Mouse (Mus musculus) MEL (cell line): ENCODE results near the gene Maml2. TPM values are rescaled to one million over a fixed set of nuclear protein-coding genes. Genes with fewer than 3 reads are reported as not detected.

ENCODE experiments used
- DNase-seq: peaks from one replicate; pipeline ENCODE4 v3.0.0; 2011; ENCODE audit warnings: low read depth, low spot score
- H3K27ac ChIP-seq: 2 replicates; pipeline ENCODE4 v1.5.1; 2012; ENCODE audit warnings: low read depth, mild to moderate bottlenecking, control low read depth, low read length, moderate library complexity; ENCODE audit not compliant: control insufficient read depth
- H3K27me3 ChIP-seq, 2 experiments: fragments of 150-350 bp in 1 of 2; sonication (generic) in 1 of 2; 2 replicates each; pipeline ENCODE4 v1.6.1; 2012; ENCODE audit warnings: low read length in 2 of 2, mild to moderate bottlenecking in 2 of 2, improper control_type of control experiment in 1 of 2, moderate library complexity in 1 of 2; ENCODE audit not compliant: insufficient read depth in 2 of 2, control insufficient read depth in 1 of 2
- H3K36me3 ChIP-seq, 2 experiments: 2 replicates each; pipeline ENCODE4 v1.6.1; 2012 to 2014; ENCODE audit warnings: low read length in 2 of 2, improper control_type of control experiment in 1 of 2, inconsistent platforms in 1 of 2, mild to moderate bottlenecking in 1 of 2; ENCODE audit not compliant: insufficient read depth in 2 of 2, control insufficient read depth in 1 of 2
- H3K4me1 ChIP-seq, 2 experiments: fragments of 150-350 bp in 1 of 2; sonication (generic) in 1 of 2; 2 replicates each; pipeline ENCODE4 v1.6.1; 2012; ENCODE audit warnings: low read length in 2 of 2, improper control_type of control experiment in 1 of 2, mild to moderate bottlenecking in 1 of 2; ENCODE audit not compliant: insufficient read depth in 2 of 2, control insufficient read depth in 1 of 2
- H3K4me3 ChIP-seq, 2 experiments: fragments of 150-350 bp in 1 of 2; sonication (generic) in 1 of 2; 2 replicates each; pipeline ENCODE4 v1.5.1; 2012; ENCODE audit warnings: low read depth in 2 of 2, low read length in 2 of 2, mild to moderate bottlenecking in 2 of 2, moderate library complexity in 2 of 2, control low read depth in 1 of 2, improper control_type of control experiment in 1 of 2; ENCODE audit not compliant: control insufficient read depth in 1 of 2, insufficient read depth in 1 of 2
- H3K79me2 ChIP-seq: 2 replicates; pipeline ENCODE4 v1.6.1; 2012; ENCODE audit warnings: mild to moderate bottlenecking, low read length, moderate library complexity; ENCODE audit not compliant: control insufficient read depth, poor library complexity, insufficient read depth
- H3K9ac ChIP-seq: 2 replicates; pipeline ENCODE4 v1.6.1; 2012; ENCODE audit warnings: low read depth, mild to moderate bottlenecking, control low read depth, low read length, moderate library complexity; ENCODE audit not compliant: control insufficient read depth, poor library complexity, severe bottlenecking
- H3K9me3 ChIP-seq: fragments of 150-350 bp; sonication (generic); replicated peaks from 2 replicates; pipeline ENCODE4 v1.6.1; 2012; ENCODE audit warnings: mild to moderate bottlenecking, low read length, improper control_type of control experiment, moderate library complexity; ENCODE audit not compliant: insufficient read depth
- BHLHE40 ChIP-seq: IDR thresholded peaks from 2 replicates; pipeline ENCODE4 v1.6.1; 2012; ENCODE audit warnings: low read depth, mild to moderate bottlenecking, inconsistent platforms, low read length, improper control_type of control experiment, borderline replicate concordance
- CHD1 ChIP-seq: IDR thresholded peaks from 2 replicates; pipeline ENCODE4 v1.6.1; 2012; ENCODE audit warnings: low read depth, mild to moderate bottlenecking, inconsistent platforms, low read length, improper control_type of control experiment
- CHD2 ChIP-seq: IDR thresholded peaks from 2 replicates; pipeline ENCODE4 v1.6.1; 2011; ENCODE audit warnings: low read length, improper control_type of control experiment
- CTCF ChIP-seq, 3 experiments: IDR thresholded peaks in 2 of 3; conservative IDR thresholded peaks in 1 of 3; 2 replicates each; pipeline ENCODE4 v1.5.1; 2011 to 2012; ENCODE audit warnings: low read length in 3 of 3, low read depth in 2 of 3, mild to moderate bottlenecking in 2 of 3, improper control_type of control experiment in 1 of 3, inconsistent platforms in 1 of 3, mixed read lengths in 1 of 3, moderate library complexity in 1 of 3; ENCODE audit not compliant: control insufficient read depth in 1 of 3, insufficient read depth in 1 of 3, poor library complexity in 1 of 3, severe bottlenecking in 1 of 3
- ELF1 ChIP-seq: IDR thresholded peaks from 2 replicates; pipeline ENCODE4 v1.6.1; 2014; ENCODE audit warnings: low read depth, mild to moderate bottlenecking, inconsistent platforms, low read length, improper control_type of control experiment, moderate library complexity
- EP300 ChIP-seq, 2 experiments: IDR thresholded peaks; 2 replicates each; pipeline ENCODE4 v1.6.1; 2011; ENCODE audit warnings: improper control_type of control experiment in 2 of 2, low read length in 2 of 2, low read depth in 1 of 2, mild to moderate bottlenecking in 1 of 2
- GABPA ChIP-seq: IDR thresholded peaks from 2 replicates; pipeline ENCODE4 v1.6.1; 2012; ENCODE audit warnings: low read depth, mild to moderate bottlenecking, inconsistent platforms, low read length, improper control_type of control experiment, moderate library complexity
- KAT2A ChIP-seq: conservative IDR thresholded peaks from 2 replicates; pipeline ENCODE4 v1.6.1; 2012; ENCODE audit warnings: low read depth, low read length, improper control_type of control experiment, inconsistent platforms
- MXI1 ChIP-seq: IDR thresholded peaks from 2 replicates; pipeline ENCODE4 v1.6.1; 2011; ENCODE audit warnings: mild to moderate bottlenecking, low read depth, low read length, improper control_type of control experiment
- MYB ChIP-seq: IDR thresholded peaks from 2 replicates; pipeline ENCODE4 v1.6.1; 2011; ENCODE audit warnings: mild to moderate bottlenecking, low read depth, low read length, improper control_type of control experiment
- NRF1 ChIP-seq: IDR thresholded peaks from 2 replicates; pipeline ENCODE4 v1.6.1; 2014; ENCODE audit warnings: low read depth, mild to moderate bottlenecking, inconsistent platforms, low read length, improper control_type of control experiment, moderate library complexity; ENCODE audit not compliant: poor library complexity, insufficient read depth, severe bottlenecking
- POLR2A ChIP-seq, 2 experiments: IDR thresholded peaks; 2 replicates each; pipeline ENCODE4 v1.6.1; 2011 to 2012; ENCODE audit warnings: low read length in 2 of 2, mild to moderate bottlenecking in 2 of 2, control low read depth in 1 of 2, improper control_type of control experiment in 1 of 2, low read depth in 1 of 2, moderate library complexity in 1 of 2; ENCODE audit not compliant: control insufficient read depth in 1 of 2, insufficient read depth in 1 of 2, poor library complexity in 1 of 2
- POLR2AphosphoS2 ChIP-seq: IDR thresholded peaks from 2 replicates; pipeline ENCODE4 v1.6.1; 2011; ENCODE audit warnings: low read length, improper control_type of control experiment
- POLR2AphosphoS5 ChIP-seq: IDR thresholded peaks from 2 replicates; pipeline ENCODE4 v1.6.1; 2012; ENCODE audit warnings: low read depth, borderline replicate concordance, mild to moderate bottlenecking, inconsistent platforms, low read length, moderate library complexity, mixed read lengths
- RAD21 ChIP-seq: IDR thresholded peaks from 2 replicates; pipeline ENCODE4 v1.6.1; 2011; ENCODE audit warnings: mild to moderate bottlenecking, low read depth, low read length, improper control_type of control experiment
- RCOR1 ChIP-seq: IDR thresholded peaks from 2 replicates; pipeline ENCODE4 v1.6.1; 2012; ENCODE audit warnings: low read depth, mild to moderate bottlenecking, inconsistent platforms, low read length, improper control_type of control experiment
- SIN3A ChIP-seq: IDR thresholded peaks from 2 replicates; pipeline ENCODE4 v1.6.1; 2012; ENCODE audit warnings: low read length, improper control_type of control experiment, inconsistent platforms
- SMC3 ChIP-seq: IDR thresholded peaks from 2 replicates; pipeline ENCODE4 v1.6.1; 2011; ENCODE audit warnings: low read depth, low read length, improper control_type of control experiment
- TAL1 ChIP-seq: IDR thresholded peaks from 2 replicates; pipeline ENCODE4 v1.6.1; 2012; ENCODE audit warnings: mild to moderate bottlenecking, inconsistent platforms, low read length, moderate library complexity, mixed read lengths
- TCF12 ChIP-seq: IDR thresholded peaks from 2 replicates; pipeline ENCODE4 v1.6.1; 2014; ENCODE audit warnings: low read depth, mild to moderate bottlenecking, inconsistent platforms, low read length, improper control_type of control experiment, moderate library complexity
- UBTF ChIP-seq: IDR thresholded peaks from 2 replicates; pipeline ENCODE4 v1.6.1; 2012; ENCODE audit warnings: low read depth, mild to moderate bottlenecking, inconsistent platforms, low read length, improper control_type of control experiment, moderate library complexity, borderline replicate concordance; ENCODE audit not compliant: insufficient read depth
- USF2 ChIP-seq, 2 experiments: IDR thresholded peaks; 2 replicates each; pipeline ENCODE4 v1.6.1; 2011 to 2012; ENCODE audit warnings: improper control_type of control experiment in 2 of 2, low read length in 2 of 2, borderline replicate concordance in 1 of 2, inconsistent platforms in 1 of 2, low read depth in 1 of 2, mild to moderate bottlenecking in 1 of 2; ENCODE audit not compliant: insufficient read depth in 1 of 2
- ZKSCAN1 ChIP-seq: IDR thresholded peaks from 2 replicates; pipeline ENCODE4 v1.6.1; 2012; ENCODE audit warnings: low read depth, mild to moderate bottlenecking, inconsistent platforms, low read length, improper control_type of control experiment, moderate library complexity
- ZMIZ1 ChIP-seq: IDR thresholded peaks from 2 replicates; pipeline ENCODE4 v1.6.1; 2012; ENCODE audit warnings: low read depth, mild to moderate bottlenecking, inconsistent platforms, low read length, improper control_type of control experiment, moderate library complexity
- ZNF384 ChIP-seq: IDR thresholded peaks from 2 replicates; pipeline ENCODE4 v1.6.1; 2012; ENCODE audit warnings: low read depth, mild to moderate bottlenecking, inconsistent platforms, low read length, improper control_type of control experiment
- polyA plus RNA-seq, 2 experiments: library from polyadenylated mRNA; stranded (reverse) in 1 of 2; unstranded in 1 of 2; fragments of >175 nt in 1 of 2; fragments of >200 nt in 1 of 2; gene quantifications; 2 replicates each; pipeline versions ENCODE4 v1.2.1 to v1.2.4; 2012; ENCODE audit warnings: low replicate concordance in 2 of 2, low read depth in 1 of 2; ENCODE audit not compliant: insufficient read length in 2 of 2, insufficient read depth in 1 of 2, missing spikeins in 1 of 2
- total RNA-seq: library from RNA; depleted of rRNA; stranded (reverse); fragments of 300-350 nt; gene quantifications from 2 replicates; pipeline ENCODE4 v1.2.3, GENCODE M21; 2012

Maml2 gene
- total and polyA plus RNA-seq, 3 experiments = 0.08 to 0.47 TPM; not detected in 1

DNA sequence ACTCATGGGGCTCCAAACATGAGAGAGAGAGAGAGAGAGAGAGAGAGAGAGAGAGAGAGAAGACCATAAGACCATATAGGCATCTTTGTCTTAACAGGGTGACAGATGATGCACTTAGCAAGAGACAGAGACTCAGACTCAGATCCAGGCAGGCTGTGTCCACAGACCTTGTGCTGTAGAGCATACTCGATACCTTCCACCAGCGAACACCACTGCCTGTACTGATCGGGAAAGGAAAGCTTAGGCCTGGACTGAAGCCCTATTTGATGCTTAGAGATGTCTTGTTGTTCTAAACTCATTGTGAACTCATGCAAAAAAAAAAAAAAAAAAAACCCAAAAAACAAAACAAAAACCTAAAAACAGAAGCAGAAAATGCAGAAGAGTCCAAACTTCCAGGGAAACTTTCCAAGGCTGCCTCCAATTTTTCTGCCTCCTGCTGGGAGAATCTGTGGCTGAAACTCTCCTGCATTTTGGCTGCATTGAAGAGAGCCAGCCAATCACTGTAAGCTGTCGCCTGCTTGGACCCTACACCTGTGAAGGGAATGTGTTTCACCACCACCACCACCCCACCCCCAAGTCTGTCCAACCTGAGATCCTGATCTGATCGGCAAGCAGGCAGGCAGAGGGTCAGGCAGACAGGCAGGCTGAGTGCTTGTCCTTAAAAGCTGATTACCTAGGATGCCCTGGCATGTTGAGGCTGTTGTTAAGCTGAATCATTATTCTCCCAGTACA, 268.6 kb downstream of the Maml2 start:
- H3K4me1 ChIP-seq = no peaks in the 10 kb centered on the region
- no peak for TF ChIP-seq POLR2AphosphoS5
- no peak for TF ChIP-seq UBTF
- no peak for TF ChIP-seq ZKSCAN1
- no peak for TF ChIP-seq TAL1
- no peak for TF ChIP-seq USF2 (IDR thresholded peaks at IDR 0.05; ENCODE audit: borderline replicate concordance in 1 of 2, insufficient read depth in 1 of 2, low read depth in 1 of 2, low read length in 2 of 2)
- TF ChIP-seq MXI1 = no peak
- TF ChIP-seq SIN3A = no peak
- no peak for TF ChIP-seq ZNF384
- TF ChIP-seq BHLHE40 = no peak
- TF ChIP-seq CTCF (IDR thresholded peaks at IDR 0.05 in 2 of 3, conservative IDR thresholded peaks at IDR 0.05 in 1 of 3; ENCODE audit: control insufficient read depth in 1 of 3, insufficient read depth in 1 of 3, low read depth in 2 of 3, low read length in 3 of 3, poor library complexity in 1 of 3, severe bottlenecking in 1 of 3) = no peak
- no peak for TF ChIP-seq TCF12
- TF ChIP-seq POLR2A (IDR thresholded peaks at IDR 0.05; ENCODE audit: control insufficient read depth in 1 of 2, insufficient read depth in 1 of 2, low read depth in 1 of 2, low read length in 2 of 2, poor library complexity in 1 of 2) = no peak
- TF ChIP-seq CHD2 = no peak
- TF ChIP-seq MYB = no peak
- TF ChIP-seq, all 39 proteins: peak for 0
- no peaks in the 10 kb centered on the region; a peak in 1 of 4 replicates for H3K27me3 ChIP-seq
- no peaks in the 10 kb centered on the region for H3K9me3 ChIP-seq
- H3K4me3 ChIP-seq = no peak overlapping the region
- no peak overlapping the region for H3K27ac ChIP-seq
- no peak for DNase-seq
- H3K36me3 ChIP-seq = no peaks in the 10 kb centered on the region
- no peaks in the 10 kb centered on the region for H3K79me2 ChIP-seq
- no peak overlapping the region for H3K9ac ChIP-seq

GRCm38 (mm10) chr9:13569023-13569422, 271.3 kb downstream of the Maml2 start:
- Histone ChIP-seq H3K9me3 (no peaks in the 10 kb centered on the region), H3K36me3 (no peaks in the 10 kb centered on the region), H3K27ac (no peak overlapping the region), H3K27me3 (no peaks in the 10 kb centered on the region; a peak in 1 of 4 replicates), H3K79me2 (no peaks in the 10 kb centered on the region), H3K4me1 (no peaks in the 10 kb centered on the region), H3K9ac (no peak overlapping the region), H3K4me3 (no peak overlapping the region)
- DNase-seq = no peak
- no peak for TF ChIP-seq POLR2AphosphoS2
- no peak for TF ChIP-seq RAD21
- TF ChIP-seq BHLHE40 = no peak
- TF ChIP-seq CHD2 = no peak
- TF ChIP-seq KAT2A = no peak
- TF ChIP-seq RCOR1 = no peak
- no peak for TF ChIP-seq SMC3
- TF ChIP-seq GABPA = no peak
- no peak for TF ChIP-seq NRF1
- TF ChIP-seq ELF1 = no peak
- no peak for TF ChIP-seq MYB
- no peak for TF ChIP-seq CHD1
- no peak for TF ChIP-seq EP300 (IDR thresholded peaks at IDR 0.05; ENCODE audit: low read depth in 1 of 2, low read length in 2 of 2)
- no peak for TF ChIP-seq ZMIZ1
